Mouse (Mus musculus) forebrain, embryonic 11.5 days (tissue): Measurements from ENCODE around the gene Adk. TPM values are rescaled to one million over a fixed set of nuclear protein-coding genes. Genes with fewer than 3 reads are reported as not detected.

ENCODE experiments used
- ATAC-seq: fragments of 200-750 bp; cut with Nextera tagmentation; replicated peaks from 2 replicates; pipeline ENCODE4 v1.8.0; 2017; ENCODE audit warnings: moderate TSS enrichment; ENCODE audit not compliant: low FRiP score
- DNase-seq: peaks from one replicate; pipeline ENCODE4 v3.0.0-alpha.2; 2017; ENCODE audit warnings: low spot score
- H3K27ac ChIP-seq: fragments of 300-500 bp; sonication (generic); 2 replicates; pipeline ENCODE4 v1.5.1; 2014; ENCODE audit warnings: low read depth, low read length
- H3K27me3 ChIP-seq: fragments of 300-500 bp; sonication (generic); 2 replicates; pipeline ENCODE4 v1.6.1; 2014; ENCODE audit warnings: mild to moderate bottlenecking, low read length, mixed read lengths; ENCODE audit not compliant: control insufficient read depth, insufficient read depth
- H3K36me3 ChIP-seq: fragments of 300-500 bp; sonication (generic); 2 replicates; pipeline ENCODE4 v1.6.1; 2014; ENCODE audit warnings: mild to moderate bottlenecking, low read length, moderate library complexity, mixed read lengths; ENCODE audit not compliant: control insufficient read depth, insufficient read depth
- H3K4me1 ChIP-seq: fragments of 300-500 bp; sonication (generic); replicated peaks from 2 replicates; pipeline ENCODE4 v1.6.1; 2014; ENCODE audit warnings: low read length, mixed read lengths; ENCODE audit not compliant: control insufficient read depth, insufficient read depth
- H3K4me2 ChIP-seq: fragments of 300-500 bp; sonication (generic); 2 replicates; pipeline ENCODE4 v1.6.1; 2014; ENCODE audit warnings: low read depth, mild to moderate bottlenecking, low read length, moderate library complexity, mixed read lengths; ENCODE audit not compliant: severe bottlenecking
- H3K4me3 ChIP-seq: fragments of 300-500 bp; sonication (generic); 2 replicates; pipeline ENCODE4 v1.5.1; 2014; ENCODE audit warnings: low read depth, low read length
- H3K9ac ChIP-seq: fragments of 300-500 bp; sonication (generic); 2 replicates; pipeline ENCODE4 v1.6.1; 2014; ENCODE audit warnings: low read length
- H3K9me3 ChIP-seq: fragments of 300-500 bp; sonication (generic); 2 replicates; pipeline ENCODE4 v1.6.1; 2016; ENCODE audit warnings: low read length, mixed read lengths; ENCODE audit not compliant: control insufficient read depth
- WGBS: fragments of 180-500 bp; shearing (Covaris S2); extraction: QIAGEN DNeasy Blood & Tissue Kit; methylation state at CpG from one replicate; pipeline ENCODE4 v1.1.7; 2014; 5-methylcytosine and 5-hydroxymethylcytosine counted together
- polyA plus RNA-seq: library from polyadenylated mRNA; unstranded; fragments of >200 nt; fragmentation: Nextera tagmentation; extraction: Ambion mirVana; gene quantifications from 2 replicates; pipeline ENCODE4 v1.2.1, GENCODE M21; 2014

Adk gene
- polyA plus RNA-seq, 1 experiment from 2014 or later, result 138 TPM

GRCm38 (mm10) chr14:21221574-21222138 is 169.3 kb downstream of the Adk start:
- ATAC-seq, result no peak
- Histone ChIP-seq H3K27me3 (no peaks in the 10 kb centered on the region), H3K9ac (no peak overlapping the region), H3K27ac (no peak overlapping the region), H3K4me3 (no peak overlapping the region), H3K9me3 (no peaks in the 10 kb centered on the region), H3K36me3 (no peaks in the 10 kb centered on the region), H3K4me1 (no peaks in the 10 kb centered on the region), H3K4me2 (no peak overlapping the region)
- DNase-seq, result no peak
- WGBS, result 81% methylated on average over 5 of the region's 5 CpGs

GRCm38 (mm10) chr14:21222206-21222605 is 169.8 kb downstream of the Adk start:
- Histone ChIP-seq H3K9me3 (no peaks in the 10 kb centered on the region), H3K27me3 (no peaks in the 10 kb centered on the region), H3K4me3 (no peak overlapping the region), H3K27ac (no peak overlapping the region), H3K9ac (no peak overlapping the region), H3K36me3 (no peaks in the 10 kb centered on the region), H3K4me1 (no peaks in the 10 kb centered on the region), H3K4me2 (no peak overlapping the region)
- 64% methylated on average over 3 of the region's 3 CpGs for WGBS
- no peak for ATAC-seq
- DNase-seq, result no peak

- Histone ChIP-seq H3K27ac (no peak overlapping the region), H3K4me2 (no peak overlapping the region), H3K27me3 (no peaks in the 10 kb centered on the region), H3K36me3 (no peaks in the 10 kb centered on the region), H3K9ac (no peak overlapping the region), H3K4me1 (no peaks in the 10 kb centered on the region), H3K4me3 (no peak overlapping the region), H3K9me3 (no peaks in the 10 kb centered on the region)
- 84% methylated on average over 6 of the region's 6 CpGs for WGBS
- no peak for ATAC-seq
- no peak for DNase-seq
Measured at GRCm38 (mm10) chr14:21223456-21223855, 171.1 kb downstream of the Adk start.

GRCm38 (mm10) chr14:21223971-21224635 is 171.7 kb downstream of the Adk start:
- Histone ChIP-seq H3K27ac (no peak overlapping the region), H3K27me3 (no peaks in the 10 kb centered on the region)
- 91% methylated on average over 3 of the region's 3 CpGs for WGBS

GRCm38 (mm10) chr14:21237051-21237450 is 184.7 kb downstream of the Adk start:
- 91% methylated on average over 2 of the region's 2 CpGs for WGBS
- no peaks in the 10 kb centered on the region for H3K27me3 ChIP-seq
- H3K9ac ChIP-seq, result no peak overlapping the region
- H3K9me3 ChIP-seq, result no peaks in the 10 kb centered on the region
- no peaks in the 10 kb centered on the region for H3K4me1 ChIP-seq
- ATAC-seq (no peak), DNase-seq (no peak)
- H3K4me3 ChIP-seq, result no peak overlapping the region
- no peak overlapping the region for H3K27ac ChIP-seq
- H3K36me3 ChIP-seq, result no peaks in the 10 kb centered on the region
- H3K4me2 ChIP-seq, result no peak overlapping the region

More at GRCm38 (mm10) chr14:21223971-21224635, 171.7 kb downstream of the Adk start:
- Histone ChIP-seq H3K9ac (no peak overlapping the region), H3K4me2 (no peak overlapping the region), H3K4me1 (no peaks in the 10 kb centered on the region), H3K4me3 (no peak overlapping the region), H3K36me3 (no peaks in the 10 kb centered on the region), H3K9me3 (no peaks in the 10 kb centered on the region)
- ATAC-seq (no peak), DNase-seq (no peak)

- Histone ChIP-seq H3K4me3 (no peak overlapping the region), H3K9ac (no peak overlapping the region), H3K27me3 (no peaks in the 10 kb centered on the region), H3K27ac (no peak overlapping the region), H3K4me1 (no peaks in the 10 kb centered on the region), H3K4me2 (no peak overlapping the region), H3K9me3 (no peaks in the 10 kb centered on the region), H3K36me3 (no peaks in the 10 kb centered on the region)
- WGBS, result 94% methylated on average over 5 of the region's 5 CpGs
- ATAC-seq (no peak), DNase-seq (no peak)
Measured at GRCm38 (mm10) chr14:21241105-21241504, 188.7 kb downstream of the Adk start.

- ATAC-seq (no peak), DNase-seq (no peak)
- Histone ChIP-seq H3K9me3 (no peaks in the 10 kb centered on the region), H3K36me3 (no peaks in the 10 kb centered on the region), H3K4me2 (no peak overlapping the region), H3K4me3 (no peak overlapping the region), H3K4me1 (peaks cover 7% of the 10 kb centered on the region; the same call in 1 of the 2 replicates), H3K27me3 (no peaks in the 10 kb centered on the region), H3K9ac (no peak overlapping the region), H3K27ac (peak overlapping the region; percentile 70)
- 53% methylated on average over 5 of the region's 5 CpGs for WGBS
Measured at GRCm38 (mm10) chr14:21251386-21251785, 199.0 kb downstream of the Adk start.

GRCm38 (mm10) chr14:21252326-21252886 is 200.0 kb downstream of the Adk start:
- no peak overlapping the region; the same call in 1 of the 2 replicates for H3K9ac ChIP-seq
- H3K9me3 ChIP-seq, result no peaks in the 10 kb centered on the region
- no peaks in the 10 kb centered on the region for H3K36me3 ChIP-seq
- 3% methylated on average over 7 of the region's 7 CpGs for WGBS
- ATAC-seq (peak; percentile 92), DNase-seq (peak; percentile 86)
- 0 out of 2 replicates have a peak overlapping the region, but pooled peaks have one; percentile 1 for H3K4me2 ChIP-seq
- no peak overlapping the region for H3K4me3 ChIP-seq
- H3K27ac ChIP-seq, result peak overlapping the region; percentile 70
- H3K27me3 ChIP-seq, result no peaks in the 10 kb centered on the region
- H3K4me1 ChIP-seq, result peaks cover 7% of the 10 kb centered on the region; the same call in 1 of the 2 replicates
